8 mouse cellular contexts compared by ENCODE assay signal in the genomic region with DNA sequence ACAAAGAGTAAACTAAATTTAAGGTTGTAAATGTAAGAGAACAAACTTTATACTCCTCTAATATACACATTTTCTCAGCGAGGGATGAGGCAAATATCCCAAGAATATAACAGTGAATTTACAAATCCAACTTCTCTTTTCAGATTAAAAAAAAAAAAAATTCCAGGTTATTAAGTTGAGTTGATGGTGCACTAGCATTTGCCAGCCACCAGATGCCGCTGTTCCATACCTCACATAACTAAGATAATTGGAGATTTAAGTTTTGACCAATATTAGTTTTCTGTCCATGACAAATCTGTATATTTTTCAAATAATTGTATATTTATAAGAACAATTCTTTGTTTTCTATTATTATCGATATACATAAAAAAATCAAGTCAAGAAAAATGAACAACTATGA.
DNase-seq lines count a peak whose midpoint lies in the region; ATAC-seq and TF ChIP-seq lines count a peak whose summit lies in the region.

No protein-coding gene starts in this region.

- no peaks in the 10 kb centered on the region for H3K4me1 ChIP-seq in heart, postnatal 0 days (ENCODE audit: control insufficient read depth, insufficient read depth)
- H3K4me1 ChIP-seq in heart, embryonic 11.5 days (ENCODE audit: control insufficient read depth, insufficient read depth, low read length), result no peaks in the 10 kb centered on the region
- no peaks in the 10 kb centered on the region for H3K4me1 ChIP-seq in embryonic facial prominence, embryonic 10.5 days
- no peaks in the 10 kb centered on the region for H3K4me1 ChIP-seq in stomach, postnatal 0 days (replicated peaks; ENCODE audit: control insufficient read depth, insufficient read depth)

- H3K4me2 ChIP-seq in heart, postnatal 0 days (ENCODE audit: low read depth, low read length), result no peak overlapping the region
- no peak overlapping the region for H3K4me2 ChIP-seq in heart, embryonic 11.5 days
- H3K4me2 ChIP-seq in stomach, postnatal 0 days (replicated peaks; ENCODE audit: low read depth), result no peak overlapping the region

- no peak overlapping the region for H3K9ac ChIP-seq in heart, postnatal 0 days (replicated peaks; ENCODE audit: low read depth, low read length)
- no peak overlapping the region for H3K9ac ChIP-seq in heart, embryonic 11.5 days (ENCODE audit: low read depth, low read length)
- no peak overlapping the region for H3K9ac ChIP-seq in stomach, postnatal 0 days (ENCODE audit: low read length)

- no peak overlapping the region for H3K4me3 ChIP-seq in heart, postnatal 0 days (ENCODE audit: low read depth, low read length)
- no peak overlapping the region for H3K4me3 ChIP-seq in heart, embryonic 11.5 days (ENCODE audit: low read depth, low read length)
- no peak overlapping the region for H3K4me3 ChIP-seq in embryonic facial prominence, embryonic 10.5 days
- no peak overlapping the region for H3K4me3 ChIP-seq in stomach, postnatal 0 days (ENCODE audit: low read depth, low read length)

- no peaks in the 10 kb centered on the region for H3K36me3 ChIP-seq in heart, postnatal 0 days (replicated peaks; ENCODE audit: control insufficient read depth, insufficient read depth, low read length)
- H3K36me3 ChIP-seq in heart, embryonic 11.5 days (ENCODE audit: control insufficient read depth, insufficient read depth, low read length), result no peaks in the 10 kb centered on the region
- H3K36me3 ChIP-seq in embryonic facial prominence, embryonic 10.5 days (replicated peaks), result no peaks in the 10 kb centered on the region
- H3K36me3 ChIP-seq in stomach, postnatal 0 days (ENCODE audit: control insufficient read depth, insufficient read depth, low read length), result no peaks in the 10 kb centered on the region

- peak; percentile 24 for DNase-seq in heart, postnatal 0 days (ENCODE audit: low spot score)
- peak; percentile 36 for DNase-seq in right cerebral cortex, postnatal 14 days
- DNase-seq in right cerebral cortex, postnatal 25 days, result no peak
- peak; percentile 20 for DNase-seq in embryonic facial prominence, embryonic 10.5 days (ENCODE audit: low spot score)
- DNase-seq in stomach, postnatal 0 days (ENCODE audit: low spot score), result peak; percentile 16
- no peak for DNase-seq in ovary, postnatal 10 days (ENCODE audit: low spot score)
- DNase-seq in left cerebral cortex, adult 8-10 months (ENCODE audit: low spot score in 2 of 2), result no peak

- WGBS in heart, postnatal 0 days, result 4% methylated on average over 3 of the region's 3 CpGs
- 7% methylated on average over 3 of the region's 3 CpGs for WGBS in heart, embryonic 11.5 days (ENCODE audit: insufficient replicate concordance)
- 10% methylated on average over 3 of the region's 3 CpGs for WGBS in embryonic facial prominence, embryonic 10.5 days
- WGBS in stomach, postnatal 0 days, result 13% methylated on average over 3 of the region's 3 CpGs

- no peak overlapping the region for H3K27ac ChIP-seq in heart, postnatal 0 days (ENCODE audit: low read depth)
- H3K27ac ChIP-seq in heart, embryonic 11.5 days (ENCODE audit: low read depth, low read length), result no peak overlapping the region
- H3K27ac ChIP-seq in embryonic facial prominence, embryonic 10.5 days (replicated peaks), result no peak overlapping the region
- no peak overlapping the region for H3K27ac ChIP-seq in stomach, postnatal 0 days (replicated peaks)

- H3K9me3 ChIP-seq in heart, postnatal 0 days (replicated peaks; ENCODE audit: control insufficient read depth, low read length), result no peaks in the 10 kb centered on the region
- no peaks in the 10 kb centered on the region for H3K9me3 ChIP-seq in heart, embryonic 11.5 days (replicated peaks; ENCODE audit: control insufficient read depth, low read length)
- no peaks in the 10 kb centered on the region for H3K9me3 ChIP-seq in embryonic facial prominence, embryonic 10.5 days
- H3K9me3 ChIP-seq in stomach, postnatal 0 days (ENCODE audit: control insufficient read depth, low read length), result no peaks in the 10 kb centered on the region

- TF ChIP-seq EP300 in heart, postnatal 0 days (IDR thresholded peaks at IDR 0.05; ENCODE audit: low read depth), result no peak
- TF ChIP-seq EP300 in stomach, postnatal 0 days (optimal IDR thresholded peaks at IDR 0.05), result no peak

- peak; percentile 67 for TF ChIP-seq CTCF in heart, postnatal 0 days (IDR thresholded peaks at IDR 0.05; ENCODE audit: low read depth)
- peak; percentile 83 for TF ChIP-seq CTCF in stomach, postnatal 0 days (IDR thresholded peaks at IDR 0.05; ENCODE audit: low read depth)

- no peaks in the 10 kb centered on the region for H3K27me3 ChIP-seq in heart, postnatal 0 days (ENCODE audit: control insufficient read depth, insufficient read depth, low read length)
- H3K27me3 ChIP-seq in heart, embryonic 11.5 days (ENCODE audit: control insufficient read depth, insufficient read depth, low read length), result no peaks in the 10 kb centered on the region
- no peaks in the 10 kb centered on the region for H3K27me3 ChIP-seq in embryonic facial prominence, embryonic 10.5 days (replicated peaks; ENCODE audit: low read depth, poor library complexity, severe bottlenecking)
- H3K27me3 ChIP-seq in stomach, postnatal 0 days (ENCODE audit: control insufficient read depth, insufficient read depth, low read length), result no peaks in the 10 kb centered on the region

- ATAC-seq in heart, postnatal 0 days (ENCODE audit: insufficient read depth, low read depth), result no peak
- ATAC-seq in heart, embryonic 11.5 days (replicated peaks; ENCODE audit: insufficient number of reproducible peaks, low FRiP score, low TSS enrichment), result no peak
- no peak for ATAC-seq in stomach, postnatal 0 days (ENCODE audit: low FRiP score, low TSS enrichment)

Comparison
In these comparisons a context has a peak if more than half of its experiments do, and no peak if none do; other contexts are left out.
1. DNase-seq: peak in heart, postnatal 0 days (single experiment), right cerebral cortex, postnatal 14 days (single experiment), embryonic facial prominence, embryonic 10.5 days (single experiment) and stomach, postnatal 0 days (single experiment); none in right cerebral cortex, postnatal 25 days (single experiment), ovary, postnatal 10 days (single experiment) and left cerebral cortex, adult 8-10 months (0 of 2).